Mouse (Mus musculus) liver, embryonic 12.5 days (tissue): ENCODE measurements around the gene Pafah1b3. TPM values are rescaled to one million over a fixed set of nuclear protein-coding genes. Genes with fewer than 3 reads are reported as not detected.
"Not testable (repeated sequence)": the region's sequence is repeated elsewhere in the genome, so short reads cannot be mapped to it uniquely, and the experiment has no call there.

Experiments
- ATAC-seq: fragments of 200-750 bp; cut with Nextera tagmentation; 2 replicates; pipeline ENCODE4 v1.8.0; 2017; ENCODE audit warnings: moderate number of reproducible peaks, mild to moderate bottlenecking, moderate library complexity
- H3K27ac ChIP-seq: fragments of 300-500 bp; sonication (generic); 2 replicates; pipeline ENCODE4 v1.5.1; 2016; ENCODE audit warnings: mild to moderate bottlenecking
- H3K27me3 ChIP-seq: fragments of 300-500 bp; sonication (generic); replicated peaks from 2 replicates; pipeline ENCODE4 v1.6.1; 2016; ENCODE audit warnings: mild to moderate bottlenecking, moderate library complexity
- H3K36me3 ChIP-seq: fragments of 300-500 bp; sonication (generic); 2 replicates; pipeline ENCODE4 v1.6.1; 2016; ENCODE audit warnings: mild to moderate bottlenecking, moderate library complexity
- H3K4me1 ChIP-seq: fragments of 300-500 bp; sonication (generic); 2 replicates; pipeline ENCODE4 v1.6.1; 2016
- H3K4me2 ChIP-seq: fragments of 300-500 bp; sonication (generic); 2 replicates; pipeline ENCODE4 v1.6.1; 2016; ENCODE audit warnings: mild to moderate bottlenecking, moderate library complexity
- H3K4me3 ChIP-seq: fragments of 300-500 bp; sonication (generic); 2 replicates; pipeline ENCODE4 v1.5.1; 2016; ENCODE audit warnings: mild to moderate bottlenecking, moderate library complexity
- H3K9ac ChIP-seq: fragments of 300-500 bp; sonication (generic); 2 replicates; pipeline ENCODE4 v1.6.1; 2016; ENCODE audit warnings: mild to moderate bottlenecking, moderate library complexity
- H3K9me3 ChIP-seq: fragments of 300-500 bp; sonication (generic); replicated peaks from 2 replicates; pipeline ENCODE4 v1.6.1; 2016; ENCODE audit warnings: mild to moderate bottlenecking, moderate library complexity
- WGBS: fragments of 180-500 bp; shearing (Covaris S2); methylation state at CpG from one replicate; pipeline ENCODE4 v1.1.7; 2016; ENCODE audit not compliant: insufficient replicate concordance; 5-methylcytosine and 5-hydroxymethylcytosine counted together
- polyA plus RNA-seq: library from polyadenylated mRNA; unstranded; fragments of >200 nt; fragmentation: Nextera tagmentation; extraction: Ambion mirVana; gene quantifications from 2 replicates; pipeline ENCODE4 v1.2.1, GENCODE M21; 2016

Pafah1b3 gene
- polyA plus RNA-seq, 1 experiment from 2014 or later, result 44.1 TPM

DNA sequence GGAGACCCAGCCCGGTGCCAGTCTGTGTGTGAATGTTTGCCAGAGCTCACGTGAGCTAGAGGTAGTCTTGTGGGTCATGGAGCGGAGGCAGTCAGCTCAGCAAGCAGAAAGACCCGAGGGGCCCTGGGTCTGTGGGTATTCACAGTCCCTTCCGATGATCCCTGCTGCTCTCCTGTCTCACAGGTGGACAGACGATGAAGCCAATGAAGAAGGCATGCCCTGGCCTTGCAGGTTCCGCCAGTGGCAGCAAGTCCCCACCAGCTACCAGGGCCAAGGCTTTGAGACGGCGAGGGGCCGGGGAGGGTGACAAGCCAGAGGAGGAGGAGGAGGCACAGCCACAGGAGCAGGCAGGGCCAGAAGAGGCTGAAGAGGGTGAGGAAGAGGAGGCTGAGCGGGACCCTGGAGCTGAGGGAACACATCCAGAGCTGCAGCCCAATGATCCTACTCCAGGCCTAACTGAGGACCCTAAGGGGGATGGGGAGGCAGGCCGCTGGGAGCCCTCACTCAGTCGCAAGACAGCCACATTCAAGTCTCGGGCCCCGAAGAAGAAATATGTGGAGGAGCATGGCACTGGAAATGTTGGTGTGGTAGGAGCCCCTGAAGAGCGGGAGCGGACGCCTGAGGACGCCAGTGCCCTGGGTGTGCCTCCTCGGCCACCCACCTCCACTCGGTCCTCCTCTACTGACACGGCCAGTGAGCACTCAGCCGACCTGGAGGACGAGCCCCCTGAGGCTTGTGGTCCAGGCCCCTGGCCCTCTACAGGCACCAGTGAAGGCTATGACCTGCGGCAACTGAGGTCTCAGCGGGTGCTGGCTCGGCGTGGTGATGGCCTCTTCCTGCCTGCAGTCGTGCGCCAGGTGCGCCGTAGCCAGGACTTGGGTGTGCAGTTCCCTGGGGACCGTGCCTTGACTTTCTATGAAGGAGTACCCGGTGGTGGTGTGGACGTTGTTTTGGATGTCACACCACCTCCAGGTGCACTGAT is 26.8 kb downstream of the Pafah1b3 start:
- peak overlapping the region; percentile 93; the same call in 1 of the 2 replicates for H3K9ac ChIP-seq
- ATAC-seq, result no peak
- H3K27ac ChIP-seq, result peak overlapping the region; percentile 95
- no peaks in the 10 kb centered on the region for H3K9me3 ChIP-seq
- no peaks in the 10 kb centered on the region for H3K27me3 ChIP-seq
- peak overlapping the region; percentile 89; the same call in 1 of the 2 replicates for H3K4me2 ChIP-seq
- peaks cover 87% of the 10 kb centered on the region for H3K4me1 ChIP-seq
- WGBS, result 88% methylated on average over 35 of the region's 35 CpGs
- no peak overlapping the region for H3K4me3 ChIP-seq
- H3K36me3 ChIP-seq, result peaks cover 32% of the 10 kb centered on the region

DNA sequence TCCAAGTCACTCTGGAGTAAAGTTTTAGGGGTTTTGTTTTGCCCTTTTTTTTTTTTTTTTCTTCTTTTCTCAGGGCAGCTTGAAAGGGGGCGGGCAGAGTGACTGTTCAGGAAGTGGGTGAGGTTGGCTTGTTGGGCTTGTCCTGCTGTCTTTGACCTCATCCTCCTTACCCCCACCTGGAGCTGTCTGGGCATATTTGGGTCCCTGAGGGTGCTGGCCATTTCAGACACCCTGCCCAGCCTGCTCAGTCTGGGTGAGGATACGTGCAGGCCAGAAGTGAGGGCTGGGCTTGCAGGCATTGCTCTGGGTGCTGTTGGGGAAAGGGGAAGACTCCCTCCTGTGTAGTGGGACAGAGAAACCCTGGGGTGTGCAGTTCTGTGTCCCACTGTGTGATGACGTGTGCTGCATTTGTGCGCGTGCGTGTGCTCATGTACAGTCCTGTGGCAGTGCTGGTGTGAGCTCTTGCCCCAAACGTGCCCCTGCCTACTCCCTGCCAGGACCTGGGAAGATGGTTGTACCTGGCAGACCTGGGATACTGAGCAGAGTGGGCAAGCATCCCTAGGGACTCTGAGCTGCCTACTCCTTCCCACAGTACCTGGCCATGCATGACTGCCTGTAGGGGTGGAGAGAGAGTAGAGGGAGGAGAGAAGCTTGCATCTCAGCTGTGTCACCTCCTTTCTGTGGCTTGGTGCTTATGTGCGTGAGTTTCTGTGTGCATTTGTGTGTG is 28.1 kb downstream of the Pafah1b3 start:
- H3K4me3 ChIP-seq, result peak overlapping the region; percentile 81
- H3K4me2 ChIP-seq, result peak overlapping the region; percentile 89
- H3K4me1 ChIP-seq, result peaks cover 84% of the 10 kb centered on the region
- no peaks in the 10 kb centered on the region for H3K27me3 ChIP-seq
- peak overlapping the region; percentile 93 for H3K9ac ChIP-seq
- 71% methylated on average over 8 of the region's 8 CpGs for WGBS
- peak overlapping the region; percentile 89 for H3K27ac ChIP-seq
- H3K9me3 ChIP-seq, result no peaks in the 10 kb centered on the region
- no peak for ATAC-seq
- peaks cover 28% of the 10 kb centered on the region for H3K36me3 ChIP-seq

- ATAC-seq, result no peak
- peak overlapping the region; percentile 89 for H3K4me2 ChIP-seq
- H3K9ac ChIP-seq, result peak overlapping the region; percentile 93
- H3K36me3 ChIP-seq, result peaks cover 28% of the 10 kb centered on the region
- peaks cover 81% of the 10 kb centered on the region for H3K4me1 ChIP-seq
- peak overlapping the region; percentile 81 for H3K4me3 ChIP-seq
- H3K27ac ChIP-seq, result peak overlapping the region; percentile 89
- H3K27me3 ChIP-seq, result no peaks in the 10 kb centered on the region
- 43% methylated on average over 4 of the region's 4 CpGs for WGBS
- no peaks in the 10 kb centered on the region for H3K9me3 ChIP-seq
These were observed 28.8 kb downstream of the Pafah1b3 start for GRCm38 (mm10) chr7:25269029-25269428.

GRCm38 (mm10) chr7:25268588-25268987 is 29.2 kb downstream of the Pafah1b3 start:
- Histone ChIP-seq H3K9ac (peak overlapping the region; percentile 93), H3K4me2 (peak overlapping the region; percentile 89), H3K9me3 (no peaks in the 10 kb centered on the region), H3K36me3 (peaks cover 28% of the 10 kb centered on the region), H3K27ac (peak overlapping the region; percentile 89), H3K4me1 (peaks cover 80% of the 10 kb centered on the region), H3K27me3 (no peaks in the 10 kb centered on the region), H3K4me3 (peak overlapping the region; percentile 81)
- WGBS, result 1% methylated on average over 7 of the region's 7 CpGs
- no peak for ATAC-seq

DNA sequence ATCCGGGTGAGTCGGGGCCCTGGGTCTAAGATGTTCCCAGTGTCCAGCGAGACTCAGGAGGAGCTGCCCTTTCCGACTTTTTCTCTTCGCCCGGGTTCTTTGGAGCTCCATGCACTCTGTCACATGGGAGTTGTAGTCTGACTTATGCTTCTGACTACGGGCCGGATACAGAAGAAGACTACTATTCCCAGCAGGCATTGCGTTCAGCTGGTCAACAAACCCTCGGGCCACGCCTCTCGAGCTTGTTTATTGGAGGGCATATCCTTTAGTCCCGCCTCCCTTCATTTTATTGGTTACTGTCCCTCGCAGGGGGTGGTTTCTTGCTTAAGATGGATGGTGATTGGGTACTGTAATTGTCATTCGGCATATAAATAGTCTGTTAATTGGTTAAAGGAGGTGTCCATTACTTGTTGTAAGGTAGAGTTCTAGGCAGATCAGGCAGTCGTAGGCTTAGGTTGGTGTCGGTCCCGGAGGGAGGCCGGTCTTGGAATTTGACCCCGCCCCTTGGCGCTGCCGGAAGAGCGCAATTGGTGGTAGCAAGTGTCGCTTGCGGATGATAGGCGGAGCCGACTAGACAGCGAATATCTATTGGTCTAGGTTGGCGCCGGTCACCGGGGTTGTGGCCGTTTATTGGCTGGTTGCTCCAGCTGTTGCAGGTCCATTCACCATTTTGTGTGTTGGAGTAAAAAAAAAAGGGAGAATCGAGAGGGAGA is 29.9 kb downstream of the Pafah1b3 start:
- WGBS, result 1% methylated on average over 33 of the region's 33 CpGs
- Histone ChIP-seq H3K9ac (peak overlapping the region; percentile 93), H3K36me3 (peaks cover 24% of the 10 kb centered on the region), H3K9me3 (no peaks in the 10 kb centered on the region), H3K4me1 (peaks cover 74% of the 10 kb centered on the region), H3K4me2 (peak overlapping the region; percentile 89), H3K27ac (peak overlapping the region; percentile 91), H3K27me3 (no peaks in the 10 kb centered on the region), H3K4me3 (peak overlapping the region; percentile 81)
- ATAC-seq, result peak; percentile 90

DNA sequence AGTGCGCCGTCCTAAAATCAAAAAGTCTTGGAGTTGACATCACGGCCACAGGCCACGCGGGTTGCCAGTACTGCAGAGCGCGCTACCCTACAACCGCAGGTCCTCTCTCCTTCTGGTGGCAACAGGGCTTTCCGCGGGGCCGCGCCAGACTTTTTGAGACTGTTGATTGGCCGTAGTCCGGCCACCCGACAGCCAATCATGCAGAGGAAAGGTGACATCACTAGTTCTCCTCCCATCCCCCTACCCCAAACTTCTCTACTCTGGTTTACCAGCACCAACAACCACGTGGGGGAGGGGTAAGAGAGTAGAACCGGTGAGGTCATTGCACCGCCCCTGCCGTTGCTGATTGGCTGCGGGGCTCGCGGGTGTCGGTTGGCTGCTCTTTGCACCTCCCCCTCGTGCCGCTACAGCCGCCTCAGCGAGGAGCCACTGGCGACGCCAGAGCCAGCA is 30.5 kb downstream of the Pafah1b3 start, which contains the start of gene Cic:
Gene Cic, plus strand, starts transcription at position 404 of the 450 bp plus-strand sequence.
- Histone ChIP-seq H3K27me3 (no peaks in the 10 kb centered on the region), H3K36me3 (peaks cover 18% of the 10 kb centered on the region), H3K9ac (peak within 1 kb of the TSS; percentile 93), H3K9me3 (no peaks in the 10 kb centered on the region), H3K4me3 (peak within 1 kb of the TSS; percentile 81), H3K27ac (peak within 1 kb of the TSS; percentile 91), H3K4me2 (peak within 1 kb of the TSS; percentile 89), H3K4me1 (peaks cover 68% of the 10 kb centered on the region)
- ATAC-seq, result peak; percentile 78
- WGBS, result under 1% methylated on average over 29 of the region's 29 CpGs

- H3K4me3 ChIP-seq, result peak overlapping the region; percentile 81
- peak overlapping the region; percentile 81 for H3K4me2 ChIP-seq
- no peaks in the 10 kb centered on the region for H3K9me3 ChIP-seq
- H3K36me3 ChIP-seq, result peaks cover 8% of the 10 kb centered on the region
- H3K27me3 ChIP-seq, result no peaks in the 10 kb centered on the region
- no peak overlapping the region for H3K27ac ChIP-seq
- ATAC-seq, result no peak
- WGBS, result 66% methylated on average over 8 of the region's 8 CpGs
- H3K4me1 ChIP-seq, result peaks cover 58% of the 10 kb centered on the region
- peak overlapping the region; percentile 79 for H3K9ac ChIP-seq
These were observed 31.4 kb downstream of the Pafah1b3 start for GRCm38 (mm10) chr7:25266180-25266962.

- not testable (repeated sequence) for ATAC-seq, H3K36me3 ChIP-seq, H3K9me3 ChIP-seq, H3K4me3 ChIP-seq, H3K27ac ChIP-seq, H3K9ac ChIP-seq, H3K27me3 ChIP-seq, H3K4me2 ChIP-seq
- 50% methylated on average over 5 of the region's 5 CpGs for WGBS
- H3K4me1 ChIP-seq, result peaks cover 53% of the 10 kb centered on the region
These were observed 32.0 kb downstream of the Pafah1b3 start for GRCm38 (mm10) chr7:25265743-25266142.

- H3K9me3 ChIP-seq, result no peaks in the 10 kb centered on the region
- no peak for ATAC-seq
- H3K27ac ChIP-seq, result no peak overlapping the region
- H3K27me3 ChIP-seq, result no peaks in the 10 kb centered on the region
- H3K4me2 ChIP-seq, result no peak overlapping the region
- H3K4me3 ChIP-seq, result no peak overlapping the region
- WGBS, result 46% methylated on average over 17 of the region's 17 CpGs
- H3K9ac ChIP-seq, result no peak overlapping the region
- H3K4me1 ChIP-seq, result peaks cover 37% of the 10 kb centered on the region
- H3K36me3 ChIP-seq, result no peaks in the 10 kb centered on the region
These were observed 33.6 kb downstream of the Pafah1b3 start for GRCm38 (mm10) chr7:25263968-25264870.

GRCm38 (mm10) chr7:25261896-25262295 is 35.9 kb downstream of the Pafah1b3 start:
- Histone ChIP-seq H3K9ac (no peak overlapping the region), H3K4me2 (no peak overlapping the region), H3K4me3 (no peak overlapping the region), H3K4me1 (peaks cover 27% of the 10 kb centered on the region), H3K27me3 (no peaks in the 10 kb centered on the region), H3K9me3 (no peaks in the 10 kb centered on the region), H3K36me3 (no peaks in the 10 kb centered on the region), H3K27ac (no peak overlapping the region)
- ATAC-seq, result no peak
- 59% methylated on average over 1 of the region's 1 CpGs for WGBS
